Mouse (Mus musculus): ENCODE data around the gene C130074G19Rik. TPM values are rescaled to one million over a fixed set of nuclear protein-coding genes. Genes with fewer than 3 reads are reported as not detected.

The C130074G19Rik gene
- polyA plus RNA-seq, 1 experiment from 2014 or later, result 1.0 TPM

- no peak overlapping the region for H3K4me3 ChIP-seq
- WGBS, result 55% methylated on average over 19 of the region's 19 CpGs
- no peaks in the 10 kb centered on the region for H3K27me3 ChIP-seq
- H3K9me3 ChIP-seq (replicated peaks), result no peaks in the 10 kb centered on the region
- no peak overlapping the region for H3K4me2 ChIP-seq
- ATAC-seq, result peak; percentile 87
- H3K27ac ChIP-seq, result peak overlapping the region; percentile 74
- no peak overlapping the region for H3K9ac ChIP-seq
- H3K4me1 ChIP-seq, result peaks cover 33% of the 10 kb centered on the region
- peaks cover 66% of the 10 kb centered on the region for H3K36me3 ChIP-seq (ENCODE audit: poor library complexity, severe bottlenecking)
Measured at GRCm38 (mm10) chr1:184905371-184905770, 22.4 kb upstream of the C130074G19Rik start.

- no peak overlapping the region for H3K4me3 ChIP-seq
- no peak overlapping the region for H3K4me2 ChIP-seq
- H3K9me3 ChIP-seq (replicated peaks), result no peaks in the 10 kb centered on the region
- ATAC-seq, result no peak
- peaks cover 69% of the 10 kb centered on the region for H3K36me3 ChIP-seq (ENCODE audit: poor library complexity, severe bottlenecking)
- 68% methylated on average over 7 of the region's 7 CpGs for WGBS
- H3K27ac ChIP-seq, result no peak overlapping the region
- H3K9ac ChIP-seq, result no peak overlapping the region
- H3K27me3 ChIP-seq, result no peaks in the 10 kb centered on the region
- H3K4me1 ChIP-seq, result peaks cover 33% of the 10 kb centered on the region
Measured at GRCm38 (mm10) chr1:184903697-184904096, 20.7 kb upstream of the C130074G19Rik start.

GRCm38 (mm10) chr1:184902886-184903285 lies 19.9 kb upstream of the C130074G19Rik start:
- H3K36me3 ChIP-seq (ENCODE audit: poor library complexity, severe bottlenecking), result peaks cover 67% of the 10 kb centered on the region
- no peaks in the 10 kb centered on the region for H3K27me3 ChIP-seq
- H3K4me1 ChIP-seq, result peaks cover 33% of the 10 kb centered on the region
- H3K27ac ChIP-seq, result no peak overlapping the region; the same call in 1 of the 2 replicates
- no peak for ATAC-seq
- no peak overlapping the region for H3K9ac ChIP-seq
- no peak overlapping the region for H3K4me2 ChIP-seq
- H3K4me3 ChIP-seq, result no peak overlapping the region
- 79% methylated on average over 7 of the region's 7 CpGs for WGBS
- H3K9me3 ChIP-seq (replicated peaks), result no peaks in the 10 kb centered on the region

GRCm38 (mm10) chr1:184897350-184897749 lies 14.3 kb upstream of the C130074G19Rik start:
- H3K9ac ChIP-seq, result no peak overlapping the region
- H3K27ac ChIP-seq, result no peak overlapping the region
- no peaks in the 10 kb centered on the region for H3K9me3 ChIP-seq (replicated peaks)
- no peak overlapping the region for H3K4me3 ChIP-seq
- no peak overlapping the region for H3K4me2 ChIP-seq
- H3K36me3 ChIP-seq (ENCODE audit: poor library complexity, severe bottlenecking), result peaks cover 37% of the 10 kb centered on the region
- H3K27me3 ChIP-seq, result no peaks in the 10 kb centered on the region
- ATAC-seq, result no peak
- 87% methylated on average over 16 of the region's 16 CpGs for WGBS
- H3K4me1 ChIP-seq, result no peaks in the 10 kb centered on the region

GRCm38 (mm10) chr1:184891998-184892397 lies 9.0 kb upstream of the C130074G19Rik start:
- ATAC-seq, result no peak
- no peak overlapping the region for H3K4me3 ChIP-seq
- 84% methylated on average over 3 of the region's 3 CpGs for WGBS

GRCm38 (mm10) chr1:184889454-184889853 lies 6.4 kb upstream of the C130074G19Rik start:
- 89% methylated on average over 6 of the region's 6 CpGs for WGBS
- no peak for ATAC-seq

More at GRCm38 (mm10) chr1:184891998-184892397, 9.0 kb upstream of the C130074G19Rik start:
- Histone ChIP-seq H3K4me1 (no peaks in the 10 kb centered on the region), H3K36me3 (ENCODE audit: poor library complexity, severe bottlenecking) (peaks cover 5% of the 10 kb centered on the region; the same call in 1 of the 2 replicates), H3K9ac (no peak overlapping the region), H3K4me2 (no peak overlapping the region), H3K27me3 (no peaks in the 10 kb centered on the region), H3K27ac (no peak overlapping the region), H3K9me3 (replicated peaks) (no peaks in the 10 kb centered on the region)

GRCm38 (mm10) chr1:184886160-184886559 lies 3.1 kb upstream of the C130074G19Rik start:
- no peak for ATAC-seq
- Histone ChIP-seq H3K27me3 (peaks cover 35% of the 10 kb centered on the region), H3K9ac (no peak overlapping the region), H3K9me3 (replicated peaks) (no peaks in the 10 kb centered on the region), H3K4me2 (no peak overlapping the region), H3K4me3 (no peak overlapping the region), H3K4me1 (peaks cover 11% of the 10 kb centered on the region), H3K27ac (no peak overlapping the region), H3K36me3 (ENCODE audit: poor library complexity, severe bottlenecking) (no peaks in the 10 kb centered on the region)
- 81% methylated on average over 1 of the region's 1 CpGs for WGBS

More at GRCm38 (mm10) chr1:184889454-184889853, 6.4 kb upstream of the C130074G19Rik start:
- Histone ChIP-seq H3K27ac (no peak overlapping the region), H3K4me1 (no peaks in the 10 kb centered on the region), H3K9me3 (replicated peaks) (no peaks in the 10 kb centered on the region), H3K4me2 (no peak overlapping the region), H3K36me3 (ENCODE audit: poor library complexity, severe bottlenecking) (no peaks in the 10 kb centered on the region), H3K9ac (no peak overlapping the region), H3K4me3 (no peak overlapping the region), H3K27me3 (0 out of 2 replicates have a peak, but pooled peaks cover 3% of the 10 kb centered on the region)

GRCm38 (mm10) chr1:184881861-184882260 lies 1.2 kb downstream of the C130074G19Rik start:
- H3K27me3 ChIP-seq, result peaks cover 44% of the 10 kb centered on the region
- H3K27ac ChIP-seq, result no peak overlapping the region
- 75% methylated on average over 7 of the region's 7 CpGs for WGBS
- peaks cover 11% of the 10 kb centered on the region for H3K4me1 ChIP-seq
- 0 out of 2 replicates have a peak overlapping the region, but pooled peaks have one; percentile 77 for H3K4me2 ChIP-seq
- no peak overlapping the region for H3K4me3 ChIP-seq
- no peak for ATAC-seq
- no peaks in the 10 kb centered on the region for H3K36me3 ChIP-seq (ENCODE audit: poor library complexity, severe bottlenecking)
- no peak overlapping the region for H3K9ac ChIP-seq
- no peaks in the 10 kb centered on the region for H3K9me3 ChIP-seq (replicated peaks)

GRCm38 (mm10) chr1:184881211-184881610 lies 1.8 kb downstream of the C130074G19Rik start:
- H3K4me3 ChIP-seq, result no peak overlapping the region; the same call in 1 of the 2 replicates
- H3K4me1 ChIP-seq, result peaks cover 11% of the 10 kb centered on the region
- no peak for ATAC-seq
- no peak overlapping the region for H3K27ac ChIP-seq
- no peaks in the 10 kb centered on the region for H3K36me3 ChIP-seq (ENCODE audit: poor library complexity, severe bottlenecking)
- peaks cover 44% of the 10 kb centered on the region for H3K27me3 ChIP-seq
- no peak overlapping the region for H3K4me2 ChIP-seq
- H3K9ac ChIP-seq, result no peak overlapping the region
- 76% methylated on average over 5 of the region's 5 CpGs for WGBS
- no peaks in the 10 kb centered on the region for H3K9me3 ChIP-seq (replicated peaks)

- H3K4me3 ChIP-seq, result no peak overlapping the region
- H3K27ac ChIP-seq, result no peak overlapping the region
- H3K4me2 ChIP-seq, result no peak overlapping the region
- 61% methylated on average over 6 of the region's 6 CpGs for WGBS
- H3K4me1 ChIP-seq, result peaks cover 11% of the 10 kb centered on the region
- peaks cover 42% of the 10 kb centered on the region for H3K27me3 ChIP-seq
- H3K36me3 ChIP-seq (ENCODE audit: poor library complexity, severe bottlenecking), result no peaks in the 10 kb centered on the region
- ATAC-seq, result no peak
- no peak overlapping the region for H3K9ac ChIP-seq
- no peaks in the 10 kb centered on the region for H3K9me3 ChIP-seq (replicated peaks)
Measured at GRCm38 (mm10) chr1:184878860-184879259, 4.2 kb downstream of the C130074G19Rik start.

- H3K27me3 ChIP-seq, result peaks cover 31% of the 10 kb centered on the region
- H3K4me1 ChIP-seq, result peaks cover 2% of the 10 kb centered on the region
- ATAC-seq, result no peak
- H3K9ac ChIP-seq, result no peak overlapping the region
- H3K9me3 ChIP-seq (replicated peaks), result no peaks in the 10 kb centered on the region
- no peak overlapping the region for H3K27ac ChIP-seq
- WGBS, result 76% methylated on average over 2 of the region's 2 CpGs
- no peak overlapping the region for H3K4me2 ChIP-seq
- no peaks in the 10 kb centered on the region for H3K36me3 ChIP-seq (ENCODE audit: poor library complexity, severe bottlenecking)
- no peak overlapping the region for H3K4me3 ChIP-seq
Measured at GRCm38 (mm10) chr1:184877306-184877705, 5.7 kb downstream of the C130074G19Rik start.

GRCm38 (mm10) chr1:184873910-184874309 lies 9.1 kb downstream of the C130074G19Rik start:
- H3K9me3 ChIP-seq (replicated peaks), result no peaks in the 10 kb centered on the region
- WGBS, result 86% methylated on average over 11 of the region's 11 CpGs
- H3K27me3 ChIP-seq, result peaks cover 17% of the 10 kb centered on the region; the same call in 1 of the 2 replicates
- no peaks in the 10 kb centered on the region for H3K36me3 ChIP-seq (ENCODE audit: poor library complexity, severe bottlenecking)
- peaks cover 5% of the 10 kb centered on the region for H3K4me1 ChIP-seq
- H3K9ac ChIP-seq, result no peak overlapping the region
- no peak for ATAC-seq
- H3K4me3 ChIP-seq, result no peak overlapping the region
- no peak overlapping the region for H3K27ac ChIP-seq
- H3K4me2 ChIP-seq, result no peak overlapping the region
